Mouse (Mus musculus) gastrocnemius, adult 18-20 months (tissue): ENCODE measurements around the gene Necap2. TPM values are rescaled to one million over a fixed set of nuclear protein-coding genes. Genes with fewer than 3 reads are reported as not detected.

Source experiments
- DNase-seq: peaks from one replicate; pipeline ENCODE4 v3.0.0; 2021; ENCODE audit warnings: low spot score
- long read RNA-seq, 2 experiments: library from polyadenylated mRNA; stranded (forward); transcript quantifications; one replicate each; pipeline ENCODE4 v2.0.0; 2021
- total RNA-seq, 2 experiments: library from RNA; stranded (reverse); gene quantifications; 2 replicates each; pipeline ENCODE4 v1.2.3; 2021

The Necap2 gene
- 10 to 100 TPM; 12.9 to 16.2 TPM for total RNA-seq
- long read RNA-seq, experiment 1, transcript Necap2-201 (8 exons, 1,906 nt) = major isoform, 23 of 37 reads
- long read RNA-seq, experiment 1, partial matches to known transcripts = 7 of 37 reads
- long read RNA-seq, experiment 1, other reads (novel, unspliced or antisense) = 7 of 37 reads
- long read RNA-seq, experiment 2, transcript Necap2-201 (8 exons, 1,906 nt) = major isoform, 13 of 18 reads
- long read RNA-seq, experiment 2, partial matches to known transcripts = 0 of 18 reads
- long read RNA-seq, experiment 2, other reads (novel, unspliced or antisense) = 5 of 18 reads

DNA sequence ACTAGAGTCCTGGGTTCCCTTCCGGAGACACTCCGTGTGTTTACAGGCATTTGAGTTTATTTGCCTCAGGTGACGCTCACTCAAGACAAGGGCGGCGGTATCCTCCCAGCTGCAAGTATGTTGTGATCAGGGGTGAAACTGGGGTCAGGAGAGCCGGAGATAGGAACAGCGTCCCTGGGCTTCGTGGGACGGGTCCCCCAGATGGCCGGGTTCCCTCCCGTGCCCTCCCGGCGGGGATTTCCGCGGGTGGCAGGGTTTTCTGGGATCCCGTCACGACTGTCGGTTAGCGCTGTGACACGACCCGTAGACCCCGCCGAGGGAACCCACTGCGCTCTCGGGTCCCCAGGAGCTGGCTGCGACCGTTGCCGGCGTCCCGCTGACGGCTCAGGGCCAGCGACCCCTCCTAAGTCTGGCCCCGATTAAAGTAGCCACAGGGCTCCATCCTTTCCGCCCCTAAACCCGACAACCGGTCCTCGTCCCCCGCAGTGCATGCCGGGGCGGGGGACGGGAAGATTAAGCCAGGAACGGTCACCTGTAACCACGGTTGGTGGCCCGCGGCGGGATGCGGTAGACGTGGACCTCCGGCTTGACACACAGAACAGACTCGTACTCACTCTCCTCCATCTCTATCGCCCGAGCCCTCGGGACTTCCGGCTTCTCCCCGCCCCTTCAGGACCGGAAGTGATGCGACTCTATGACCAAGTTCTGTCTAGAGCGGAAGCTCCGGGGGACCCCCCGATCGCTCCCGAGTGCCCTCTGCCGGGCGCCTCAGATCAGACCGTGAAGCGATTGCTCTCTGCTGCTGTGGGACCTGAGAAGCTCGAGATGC is at the start of gene Necap2:
Gene Necap2 (minus strand): TSS at position 677 of the 829 bp plus-strand sequence.
- DNase-seq = peak; percentile 96

DNA sequence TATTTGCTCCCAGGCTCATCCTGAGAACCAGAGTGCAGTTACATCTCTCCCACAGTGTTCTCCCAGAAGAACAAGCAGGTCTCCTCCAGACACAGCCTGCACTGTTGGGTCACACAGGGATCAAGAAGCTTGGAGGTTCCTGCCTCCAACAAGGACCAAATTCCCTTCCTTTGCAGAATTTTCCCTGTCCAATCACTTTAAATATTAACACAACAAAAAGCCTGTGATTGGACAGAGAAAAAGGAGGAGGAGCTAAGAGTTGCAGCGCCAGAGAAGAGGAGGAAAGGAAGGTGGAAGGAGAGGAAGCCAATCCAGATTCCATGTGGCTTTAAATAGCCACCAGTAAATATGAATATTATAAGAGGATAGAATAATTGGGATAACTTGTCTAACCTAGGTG is 44.9 kb upstream of the Necap2 start:
- DNase-seq = no peak

DNA sequence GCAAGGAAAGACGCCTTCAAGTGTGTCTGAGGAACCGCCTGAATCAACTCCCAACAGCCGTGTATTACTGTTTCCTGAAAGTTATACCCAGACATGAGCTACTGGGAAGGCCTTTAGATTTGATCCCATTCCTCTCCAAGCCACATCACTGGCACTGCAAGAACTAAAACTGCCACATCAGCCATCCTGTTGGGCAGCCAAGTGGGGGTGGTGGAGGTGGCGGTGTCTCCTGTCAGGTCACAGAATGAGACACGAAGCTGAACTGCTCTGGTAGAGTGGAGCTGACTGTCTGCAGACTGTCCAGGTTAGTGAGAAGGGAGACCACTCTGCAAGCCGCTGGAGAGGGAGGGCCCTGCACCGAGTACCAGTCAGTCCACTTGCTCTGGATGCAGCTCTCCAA is 44.5 kb upstream of the Necap2 start:
- no peak for DNase-seq

DNA sequence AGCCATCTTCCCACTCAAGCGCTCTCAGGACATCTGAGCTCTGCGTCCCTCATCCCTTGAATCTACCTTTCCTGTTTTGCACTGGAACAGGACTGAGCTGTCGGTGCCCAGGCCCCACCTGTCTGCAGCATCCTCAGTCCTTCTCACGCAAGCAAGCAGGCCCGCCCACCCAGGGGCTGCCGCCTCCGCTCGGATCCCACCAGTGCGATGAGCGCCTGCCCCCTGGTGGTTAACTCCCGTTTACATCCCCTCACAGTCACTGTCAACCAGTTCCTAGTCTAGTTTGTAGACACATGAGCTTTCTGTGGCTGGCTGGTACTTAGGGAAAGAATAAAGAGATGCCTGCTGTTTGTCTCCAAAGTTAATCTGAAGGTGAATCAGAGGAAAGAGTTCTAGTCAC is 42.5 kb upstream of the Necap2 start:
- DNase-seq = no peak

DNA sequence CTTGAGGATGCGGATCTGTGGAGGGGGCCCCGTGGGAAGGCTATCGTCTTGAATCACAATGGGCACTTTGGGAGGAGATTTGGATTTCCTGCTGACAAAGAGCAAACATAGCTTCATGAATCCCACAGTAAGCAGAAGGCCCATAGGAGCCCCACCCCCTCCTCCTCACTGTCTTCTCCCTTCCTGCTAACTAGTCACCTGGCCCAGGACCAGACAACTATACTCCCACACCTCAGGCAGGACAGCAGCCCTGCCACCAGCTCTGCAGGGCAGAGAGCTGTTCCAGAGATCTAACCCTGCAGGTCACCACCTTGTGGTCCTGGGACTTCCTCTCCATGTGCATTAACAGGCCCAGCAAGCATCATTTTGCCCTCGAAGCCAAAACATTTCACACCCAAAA is 40.5 kb upstream of the Necap2 start:
- DNase-seq = no peak

DNA sequence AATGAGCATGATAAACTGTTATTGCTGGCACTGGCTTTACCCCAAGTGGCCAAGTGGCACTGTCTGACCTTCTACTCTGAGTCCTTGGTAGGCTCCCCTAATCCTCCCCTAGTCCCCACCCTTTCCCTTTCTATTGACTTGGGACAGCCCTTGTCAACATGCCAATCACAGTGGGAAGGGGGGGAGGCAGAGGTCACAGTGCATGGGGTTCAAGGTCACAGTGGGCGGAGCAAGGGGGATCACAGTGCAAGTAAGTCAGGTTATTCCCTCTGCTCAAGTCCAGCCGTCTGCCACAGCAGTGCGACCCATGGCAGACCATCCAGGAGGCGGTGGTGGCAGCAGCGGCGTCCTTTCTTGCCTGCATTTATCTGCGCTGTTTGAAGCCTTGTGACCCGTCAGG is 37.2 kb upstream of the Necap2 start:
- no peak for DNase-seq

DNA sequence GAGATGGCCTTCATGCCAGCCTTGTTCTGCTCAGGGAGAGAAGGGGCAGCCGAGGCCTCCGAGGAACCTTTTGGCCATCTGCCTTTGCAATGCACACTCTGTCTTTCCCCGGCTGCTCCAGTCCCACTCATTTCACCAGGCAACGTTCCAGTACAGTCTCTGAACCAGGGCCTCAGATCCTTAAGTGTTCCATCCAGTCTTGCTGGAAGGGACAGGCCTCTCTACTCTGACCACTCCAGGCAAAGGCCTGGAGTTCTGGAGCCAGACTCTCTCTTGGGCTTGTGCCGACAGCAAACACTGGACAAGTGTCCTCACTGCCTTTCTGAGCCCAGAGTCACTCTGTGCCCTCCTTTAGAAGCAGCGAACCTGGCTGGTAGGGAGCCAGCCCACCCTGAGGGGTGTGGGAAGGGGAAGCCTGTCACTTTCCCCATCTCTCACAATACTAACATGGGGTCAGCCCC is 36.4 kb upstream of the Necap2 start:
- no peak for DNase-seq

DNA sequence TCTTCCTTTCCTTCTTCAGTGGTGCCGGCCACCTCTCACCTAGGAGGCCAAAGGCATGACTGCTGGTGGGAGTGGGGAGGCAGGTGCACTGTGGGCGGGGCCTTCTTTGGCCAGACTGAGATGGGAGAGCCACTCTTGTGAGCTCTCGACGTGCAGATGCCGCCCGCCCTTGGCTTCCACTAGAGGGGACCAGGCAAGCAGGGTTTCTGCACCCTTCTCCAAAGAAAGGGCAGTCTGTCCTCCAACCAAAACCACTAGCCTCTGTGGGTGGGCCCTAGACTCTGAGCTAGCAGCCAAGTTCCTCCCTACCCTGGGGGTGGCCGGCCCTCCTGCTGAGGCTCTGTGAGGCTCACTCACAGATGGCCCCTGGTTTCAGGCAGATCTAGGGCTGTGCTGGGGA is 35.7 kb upstream of the Necap2 start:
- no peak for DNase-seq

DNA sequence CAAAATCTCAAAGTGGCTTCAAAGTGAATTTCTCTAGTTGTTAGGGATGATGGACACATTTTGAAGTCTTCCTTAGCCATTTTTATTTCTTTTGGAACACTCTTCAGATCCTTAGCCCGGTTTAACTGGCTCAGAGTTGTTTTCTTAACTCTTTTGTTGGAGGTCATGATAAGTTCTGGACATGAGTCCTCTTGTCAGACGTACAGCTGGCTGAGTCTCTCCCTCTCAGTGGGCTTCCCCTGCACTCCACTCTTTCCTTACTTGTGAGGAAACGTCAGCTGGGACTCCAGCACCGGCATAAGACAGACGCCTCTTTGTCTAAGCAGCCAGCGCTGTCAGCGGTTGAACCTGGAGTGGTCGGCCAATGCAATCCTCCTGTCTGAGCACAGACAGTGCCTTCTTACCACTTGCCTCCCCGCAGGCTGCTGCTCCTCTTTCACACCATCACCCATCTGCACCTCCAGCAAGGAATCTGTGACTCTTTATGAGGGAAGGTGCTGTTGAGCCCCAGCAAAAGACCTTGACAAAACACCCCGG is 30.1 kb upstream of the Necap2 start:
- DNase-seq = no peak

DNA sequence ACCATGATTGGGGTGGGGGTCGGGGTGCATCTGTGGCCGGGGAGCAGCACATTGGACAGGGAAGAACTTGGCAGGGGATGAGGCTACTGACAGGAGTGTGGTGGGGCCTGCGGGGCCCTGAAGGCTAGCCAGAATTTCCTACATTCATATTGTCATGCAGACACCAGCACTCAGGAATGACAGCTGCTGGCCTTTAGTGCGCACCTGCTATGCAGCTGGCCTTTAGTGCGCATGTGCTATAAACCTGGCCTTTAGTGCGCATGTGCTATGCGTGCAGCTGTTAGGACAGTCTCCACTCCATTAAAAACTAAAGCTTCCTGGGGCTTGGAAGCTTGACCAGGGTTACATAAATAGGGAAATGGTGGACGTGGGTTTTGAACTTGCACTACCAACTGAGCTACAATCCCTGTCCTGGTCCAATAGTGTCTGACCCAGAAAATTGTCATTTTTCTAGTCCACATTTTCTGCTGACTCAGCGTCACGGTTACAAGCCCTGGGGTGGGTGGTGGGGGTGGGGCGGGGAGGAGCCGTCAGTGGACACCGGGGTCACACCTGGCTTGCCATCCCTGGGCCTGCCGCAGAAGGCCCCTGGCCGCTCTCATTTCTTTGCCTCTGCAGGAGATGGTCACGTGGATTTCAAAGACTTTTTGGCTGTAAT is 28.5 kb upstream of the Necap2 start:
- DNase-seq = no peak

DNA sequence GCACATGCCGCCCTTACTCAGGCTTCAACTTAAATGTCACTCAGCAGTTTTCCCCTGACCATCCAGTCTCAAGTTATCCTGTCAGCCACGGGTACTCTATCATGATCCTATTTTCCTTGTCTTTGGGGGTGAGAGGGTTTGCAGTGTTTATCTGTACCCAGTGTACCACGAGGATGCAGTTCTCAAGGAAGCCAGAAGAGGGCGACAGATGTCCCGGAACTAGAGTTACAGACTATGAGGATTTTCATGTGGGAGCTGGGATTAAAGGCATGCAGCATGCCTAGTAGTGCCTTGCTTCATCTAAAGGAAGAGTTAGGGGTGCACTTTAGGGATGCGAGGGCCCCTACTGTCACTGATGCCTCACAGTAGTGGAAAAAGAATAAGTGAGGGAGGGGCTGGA is 23.7 kb upstream of the Necap2 start:
- DNase-seq = no peak

DNA sequence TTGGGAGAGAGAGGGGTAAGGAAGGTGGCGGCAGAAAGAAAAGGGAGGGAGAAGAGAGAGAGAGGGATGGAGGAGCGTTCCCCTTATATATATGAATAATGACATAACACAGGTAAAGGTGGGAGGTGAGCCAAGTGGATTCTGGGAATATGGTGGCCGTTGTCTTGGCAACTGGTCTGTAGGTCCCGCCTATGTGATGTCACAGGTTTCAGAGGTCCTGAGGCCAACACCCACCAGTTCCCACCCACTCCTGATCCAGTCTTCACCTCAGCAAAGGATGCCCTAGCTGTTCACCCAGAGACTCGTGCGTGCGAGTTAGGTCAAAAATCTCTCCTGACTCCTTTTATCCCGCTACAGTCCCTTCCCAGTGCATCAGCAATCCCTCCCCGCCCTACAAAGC is 23.1 kb upstream of the Necap2 start:
- no peak for DNase-seq

DNA sequence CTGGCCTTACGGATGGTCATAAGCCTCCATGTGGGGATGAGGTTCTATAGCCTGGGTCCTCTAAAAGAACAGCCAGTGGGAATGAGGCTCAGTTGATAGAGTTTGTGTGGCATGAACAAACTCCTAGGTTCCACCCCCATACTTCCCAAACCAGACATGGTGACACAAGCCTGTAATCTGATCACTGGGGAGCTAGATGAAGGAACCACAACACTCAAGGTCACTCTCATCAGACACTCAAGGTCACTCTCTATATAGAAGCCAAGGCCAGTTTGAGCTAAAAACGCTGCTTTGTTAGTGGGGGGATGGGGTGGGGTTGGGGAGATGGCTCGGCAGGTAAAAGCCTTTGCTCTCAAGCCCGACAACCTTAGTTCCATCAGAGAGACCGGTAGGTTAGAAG is 21.8 kb upstream of the Necap2 start:
- DNase-seq = no peak

DNA sequence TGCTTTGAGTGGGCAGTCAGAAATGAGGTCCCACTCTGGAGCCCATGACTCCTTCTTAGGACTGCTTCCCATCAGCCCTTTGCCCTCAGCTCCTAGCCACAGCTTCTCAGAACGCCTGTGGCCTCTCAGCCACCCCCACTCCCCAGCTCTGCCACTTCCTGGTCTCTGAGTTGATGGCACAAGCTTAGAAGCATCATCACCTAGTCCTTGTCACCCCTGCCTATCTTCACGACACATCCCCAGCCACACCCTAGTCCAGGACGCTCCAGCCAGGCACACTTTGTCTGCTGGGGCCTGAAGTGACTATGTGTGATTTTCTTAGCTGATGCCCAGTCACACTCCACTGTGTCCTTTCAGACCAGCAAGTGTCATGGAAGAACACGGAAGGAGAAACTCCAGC is 20.8 kb upstream of the Necap2 start:
- DNase-seq = no peak

DNA sequence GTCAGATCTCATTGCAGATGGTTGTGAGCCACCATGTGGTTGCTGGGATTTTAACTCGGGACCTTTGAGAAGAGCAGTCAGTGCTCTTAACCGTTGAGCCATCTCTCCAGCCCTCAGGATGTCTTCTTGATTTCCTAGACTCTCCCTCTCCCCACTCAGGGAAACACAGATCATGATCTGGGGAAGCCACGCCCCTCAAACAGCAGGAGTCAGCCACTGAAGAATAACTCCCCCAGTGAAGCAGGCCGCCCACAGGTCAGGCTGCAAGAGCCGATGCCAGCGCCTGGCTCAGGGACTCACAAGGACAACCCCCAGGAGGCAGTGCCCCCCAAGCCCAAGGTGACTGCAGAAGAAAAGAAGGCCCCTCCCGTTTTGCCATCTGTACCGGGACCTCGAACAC is 18.6 kb upstream of the Necap2 start:
- DNase-seq = no peak

DNA sequence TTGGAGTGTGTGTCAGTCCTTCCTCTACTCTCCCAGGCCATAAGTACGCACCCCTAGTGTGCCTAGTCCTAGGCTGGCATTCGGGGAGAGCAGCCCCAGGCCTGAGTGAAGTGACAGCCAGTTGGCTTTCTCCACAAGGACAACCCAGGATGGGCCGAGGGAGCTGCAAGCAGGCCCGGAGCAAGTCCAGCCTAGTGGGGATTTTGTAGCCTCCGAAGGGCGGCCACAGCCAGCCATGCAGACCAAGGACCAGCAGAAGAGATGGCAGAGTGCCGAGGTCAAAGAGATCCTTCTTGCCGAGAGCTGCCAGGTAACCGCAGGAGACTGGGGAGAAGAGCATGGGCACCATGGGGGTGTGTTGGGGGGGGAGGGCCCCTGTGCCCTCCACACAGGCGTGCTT is 16.9 kb upstream of the Necap2 start:
- DNase-seq = no peak

DNA sequence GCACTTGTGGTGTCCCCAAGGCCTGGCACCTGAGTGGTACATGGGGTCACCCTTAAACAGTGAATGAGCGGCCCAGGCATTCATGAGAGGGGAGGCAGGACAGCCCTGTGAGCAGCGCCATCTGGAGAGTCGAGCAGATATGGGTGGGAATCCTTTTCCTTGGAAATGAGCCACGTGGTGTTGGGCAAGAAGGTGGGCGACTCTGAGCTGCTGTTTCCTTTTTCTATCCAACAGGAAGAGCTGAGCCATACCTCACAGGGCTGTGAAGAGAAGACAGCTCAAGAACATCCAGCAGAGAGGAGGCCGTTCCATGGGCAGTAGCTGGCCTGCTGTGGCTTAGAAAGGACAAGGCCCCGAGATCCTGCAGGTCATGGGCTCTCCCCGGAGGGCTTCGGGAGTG is 10.6 kb upstream of the Necap2 start:
- no peak for DNase-seq

DNA sequence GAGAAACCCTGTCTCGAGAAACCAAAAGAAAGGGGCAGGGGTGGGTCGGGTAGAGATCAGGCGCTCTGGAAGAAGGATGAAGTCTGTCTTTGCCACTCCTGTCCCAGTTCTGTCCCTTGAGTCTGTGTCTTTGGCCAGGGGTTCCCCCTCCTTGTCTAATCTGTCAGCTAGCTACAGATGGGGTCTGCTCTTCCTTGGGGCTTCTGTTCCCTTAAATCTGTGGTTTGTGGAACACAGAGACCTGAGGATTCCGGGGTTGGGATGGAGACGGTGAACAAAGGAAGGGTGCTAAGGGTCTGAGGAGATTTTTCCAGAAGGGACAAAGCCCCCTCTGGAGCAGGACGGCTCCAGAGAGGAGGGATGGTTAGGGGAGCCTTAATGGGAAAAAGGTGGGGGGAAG is 9.9 kb upstream of the Necap2 start, which contains the start of gene Spata21:
Gene Spata21 (plus strand): TSS at position 301 of the 400 bp plus-strand sequence.
- no peak for DNase-seq

DNA sequence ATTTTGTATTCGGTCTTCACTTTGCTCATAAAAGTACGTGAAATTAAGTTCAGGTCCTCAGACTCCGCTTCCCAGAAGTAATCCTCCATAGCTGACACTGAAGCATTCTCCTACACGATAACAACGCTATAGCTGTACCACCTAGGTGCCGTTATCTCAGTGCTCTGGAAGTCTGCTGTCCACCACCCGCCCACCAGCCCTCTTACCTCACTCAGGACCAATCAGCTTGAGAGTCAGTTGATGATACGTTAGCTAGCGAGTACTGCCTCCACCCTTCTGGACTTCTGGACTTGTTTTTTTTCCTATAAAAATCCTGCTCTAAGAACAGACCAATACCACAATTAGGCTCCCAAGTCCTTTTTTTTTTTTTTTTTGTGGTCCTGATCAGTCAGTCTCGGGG is 8.7 kb upstream of the Necap2 start:
- no peak for DNase-seq

DNA sequence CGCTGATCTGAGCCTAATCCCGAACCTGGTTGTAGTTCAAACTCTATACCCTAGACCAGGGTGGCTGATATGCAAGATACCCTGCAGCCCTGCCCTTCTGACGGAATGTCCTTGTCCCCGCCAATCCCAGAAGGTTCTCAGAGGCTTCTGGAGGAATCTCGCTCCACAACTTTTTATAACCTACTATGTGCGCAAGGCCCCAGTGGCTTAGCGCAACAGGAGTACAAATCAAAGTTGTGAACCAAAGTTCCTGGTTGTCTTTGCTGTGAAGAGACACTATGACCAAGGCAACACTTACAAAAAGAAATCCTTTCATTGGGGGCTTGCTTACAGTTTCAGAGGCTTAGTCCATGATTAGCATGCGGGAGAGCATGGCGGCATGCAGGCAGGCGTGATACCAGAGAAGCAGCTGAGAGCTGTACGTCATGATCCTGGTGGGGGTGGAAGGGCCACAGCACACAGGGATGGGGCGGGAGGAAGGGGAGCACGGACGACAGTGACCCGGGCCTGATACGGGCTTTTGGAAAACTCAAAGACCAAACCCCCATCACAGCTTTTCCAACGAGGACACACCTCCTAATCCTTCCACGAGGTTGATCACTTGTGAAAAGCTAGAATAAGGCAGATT is 467 bp upstream of the Necap2 start:
- no peak for DNase-seq

DNA sequence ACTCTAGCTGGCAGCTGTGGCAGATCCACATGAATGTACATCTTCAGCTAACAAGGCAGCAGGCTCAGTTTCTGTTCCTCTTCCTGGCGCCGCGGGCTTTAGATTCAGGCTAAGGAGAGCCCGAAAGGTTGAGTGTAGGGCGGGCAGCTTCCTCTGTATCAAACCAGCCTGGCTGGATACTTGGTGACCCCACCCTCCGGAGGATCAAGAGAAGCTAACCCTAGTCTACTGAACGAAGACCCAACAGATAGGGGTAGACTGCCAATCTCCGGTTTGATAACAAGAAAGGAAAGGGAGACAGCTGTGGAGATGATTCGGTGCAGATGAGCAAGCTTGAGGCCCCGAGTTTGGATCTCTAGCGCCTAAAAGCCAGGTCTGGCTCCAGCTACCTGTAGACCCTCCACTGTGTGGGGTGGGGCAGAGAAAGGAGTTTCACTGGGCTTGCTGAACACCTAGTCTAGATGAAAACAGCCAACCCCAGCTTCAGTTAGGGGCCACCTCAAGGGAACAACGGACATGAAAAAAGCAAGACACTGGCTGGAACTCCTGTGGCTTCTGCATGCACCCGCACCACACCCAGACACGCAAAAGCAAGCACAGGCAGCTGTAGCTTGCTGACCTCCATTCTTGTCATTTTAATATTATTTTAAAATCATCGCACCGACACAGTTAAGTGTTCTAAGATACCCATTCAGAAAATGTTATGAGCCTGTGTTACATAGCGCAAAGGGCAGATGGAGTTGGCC is 1.2 kb downstream of the Necap2 start:
- DNase-seq = no peak
